Mouse (Mus musculus): Measurements from ENCODE around the gene Arhgdib.
A peak's percentile ranks its signal among the peaks of the same experiment; 100 is the strongest.
"Not testable (repeated sequence)": the region's sequence is repeated elsewhere in the genome, so short reads cannot be mapped to it uniquely, and the experiment has no call there.

Arhgdib gene

DNA sequence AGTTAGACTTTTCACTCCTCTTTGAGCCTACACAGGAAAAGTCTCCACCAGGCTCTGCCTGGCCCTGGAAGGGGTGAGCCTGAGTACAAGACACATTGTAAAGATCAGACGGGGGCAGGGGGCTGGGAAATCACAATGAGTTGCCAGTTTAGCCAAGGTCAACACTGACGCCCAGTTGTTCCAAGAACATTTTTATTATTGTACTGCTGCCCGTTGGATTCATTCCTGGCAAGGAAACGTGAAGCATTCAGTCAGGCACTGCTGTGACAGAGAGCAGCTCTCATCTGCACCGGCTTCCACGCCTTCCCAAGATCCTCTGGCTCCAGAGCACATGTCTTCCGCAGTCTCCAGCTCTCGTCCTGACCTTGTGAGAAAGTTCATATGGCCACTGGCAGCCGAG lies 53.8 kb downstream of the Arhgdib start:
- DNase-seq (ENCODE audit: low read depth), result no peak

- DNase-seq (ENCODE audit: low read depth), result not testable (repeated sequence)
Measured at GRCm38 (mm10) chr6:136884766-136885165, 56.9 kb downstream of the Arhgdib start.

GRCm38 (mm10) chr6:136883961-136884360 lies 57.7 kb downstream of the Arhgdib start:
- DNase-seq (ENCODE audit: low read depth), result peak; percentile 17

DNA sequence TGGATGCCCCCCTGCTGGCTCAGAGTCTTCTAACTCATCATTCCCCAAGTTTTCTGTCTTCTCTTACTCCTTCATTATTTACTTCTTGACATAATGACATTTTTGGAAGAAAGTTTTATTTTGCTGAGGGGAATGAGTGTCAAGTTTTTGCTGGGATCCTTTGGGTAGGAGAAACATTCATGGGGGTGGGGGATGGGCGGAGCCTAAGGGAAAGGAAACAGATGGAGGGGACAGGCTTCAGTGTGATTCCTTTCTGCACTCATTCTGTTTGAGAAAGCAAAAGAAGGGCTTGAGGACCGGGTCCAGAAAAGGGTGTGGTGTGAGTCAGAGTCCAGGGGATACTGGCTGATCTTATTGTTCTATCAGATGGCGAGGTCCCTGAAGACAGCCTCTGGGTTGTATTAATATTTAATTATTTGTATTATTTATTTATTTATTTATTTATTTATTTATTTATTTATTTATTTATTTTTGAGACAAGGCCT lies 58.2 kb downstream of the Arhgdib start:
- no peak for DNase-seq (ENCODE audit: low read depth)

- no peak for DNase-seq (ENCODE audit: low read depth)
Measured at GRCm38 (mm10) chr6:136881678-136882077, 60.0 kb downstream of the Arhgdib start.

DNA sequence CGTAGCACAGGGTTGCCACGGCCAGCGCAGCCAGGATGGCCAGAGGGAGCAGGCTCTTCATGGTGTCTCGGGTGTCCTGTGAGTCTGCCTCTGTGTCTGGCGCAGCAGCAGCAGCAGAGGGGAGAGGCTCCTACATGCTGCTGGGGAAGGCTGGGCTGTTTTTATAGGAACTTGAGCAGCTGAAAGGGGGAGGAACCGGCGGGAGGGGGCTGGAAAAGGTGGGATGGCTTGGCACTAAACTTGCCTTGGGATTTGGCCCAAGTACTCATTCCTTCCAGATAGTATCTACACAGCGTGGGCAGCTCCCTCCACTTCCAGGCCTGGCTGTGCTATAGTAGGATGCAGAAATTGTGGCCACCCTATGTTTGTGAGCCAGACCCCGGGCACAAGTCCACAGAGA lies 66.0 kb downstream of the Arhgdib start, which contains the start of gene Mgp:
Gene Mgp, minus strand, starts transcription at position 154 of the 400 bp plus-strand sequence.
- no peak for DNase-seq (ENCODE audit: low read depth)

- DNase-seq (ENCODE audit: low read depth), result peak; percentile 60
Measured at GRCm38 (mm10) chr6:136874599-136874998, 67.1 kb downstream of the Arhgdib start.
